Mouse (Mus musculus) ES-E14 (cell line): ENCODE results near the gene Parp1. TPM values are rescaled to one million over a fixed set of nuclear protein-coding genes. Genes with fewer than 3 reads are reported as not detected.

Experiments used
- DNase-seq: peaks from one replicate; pipeline ENCODE4 v3.0.0-alpha.2; 2013; ENCODE audit warnings: low read depth, low spot score
- H3K27ac ChIP-seq: 2 replicates; pipeline ENCODE4 v1.5.1; 2012; ENCODE audit warnings: low read depth, mild to moderate bottlenecking, low read length, moderate library complexity, mixed read lengths; ENCODE audit not compliant: poor library complexity, insufficient read depth, severe bottlenecking
- H3K36me3 ChIP-seq: 2 replicates; pipeline ENCODE4 v1.6.1; 2012; ENCODE audit warnings: mild to moderate bottlenecking, low read length, moderate library complexity, mixed read lengths; ENCODE audit not compliant: control insufficient read depth, poor library complexity, insufficient read depth, severe bottlenecking
- H3K4me1 ChIP-seq, 2 experiments: fragments of 150-350 bp in 1 of 2; sonication (generic) in 1 of 2; 2 replicates each; pipeline ENCODE4 v1.6.1; 2012; ENCODE audit warnings: low read length in 2 of 2, mild to moderate bottlenecking in 1 of 2, mixed read lengths in 1 of 2; ENCODE audit not compliant: control insufficient read depth in 2 of 2, insufficient read depth in 2 of 2, poor library complexity in 1 of 2
- H3K4me3 ChIP-seq, 2 experiments: fragments of 150-350 bp in 1 of 2; sonication (generic) in 1 of 2; 2 replicates each; pipeline ENCODE4 v1.5.1; 2012; ENCODE audit warnings: low read length in 2 of 2, low read depth in 1 of 2, mild to moderate bottlenecking in 1 of 2, mixed read lengths in 1 of 2; ENCODE audit not compliant: insufficient read depth in 1 of 2, poor library complexity in 1 of 2, severe bottlenecking in 1 of 2
- H3K9ac ChIP-seq: 2 replicates; pipeline ENCODE4 v1.6.1; 2012; ENCODE audit warnings: low read depth, mild to moderate bottlenecking, low read length, mixed read lengths; ENCODE audit not compliant: poor library complexity, insufficient read depth, severe bottlenecking
- H3K9me3 ChIP-seq: fragments of 150-350 bp; sonication (generic); 2 replicates; pipeline ENCODE4 v1.6.1; 2012; ENCODE audit warnings: low read depth, mild to moderate bottlenecking, low read length; ENCODE audit not compliant: control insufficient read depth, insufficient read depth
- CHD2 ChIP-seq: IDR thresholded peaks from 2 replicates; pipeline ENCODE4 v1.6.1; 2014; ENCODE audit warnings: mild to moderate bottlenecking, low read depth, low read length, inconsistent platforms
- HCFC1 ChIP-seq: IDR thresholded peaks from 2 replicates; pipeline ENCODE4 v1.6.1; 2012; ENCODE audit warnings: low read length, inconsistent platforms, borderline replicate concordance; ENCODE audit not compliant: insufficient read depth
- MAFK ChIP-seq: IDR thresholded peaks from 2 replicates; pipeline ENCODE4 v1.6.1; 2014; ENCODE audit warnings: mild to moderate bottlenecking, low read depth, low read length, inconsistent platforms; ENCODE audit not compliant: insufficient read depth
- ZC3H11A ChIP-seq: IDR thresholded peaks from 2 replicates; pipeline ENCODE4 v1.6.1; 2012; ENCODE audit warnings: low read depth, mild to moderate bottlenecking, inconsistent platforms, low read length, borderline replicate concordance
- ZNF384 ChIP-seq: IDR thresholded peaks from 2 replicates; pipeline ENCODE4 v1.6.1; 2012; ENCODE audit warnings: low read depth, low read length, inconsistent platforms
- in situ Hi-C, 2 experiments: fragments of 600-800 bp; cut with MboI; formaldehyde crosslinking; loops; one replicate each; pipeline ENCODE4 v1.15.1; 2025; ENCODE audit warnings: low sequenced_read_pairs in 2 of 2, inconsistent platforms in 1 of 2; ENCODE audit not compliant: unreplicated experiment in 2 of 2
- total RNA-seq: library from RNA; depleted of rRNA; stranded (reverse); fragments of 300-350 nt; gene quantifications from 2 replicates; pipeline ENCODE4 v1.2.3, GENCODE M21; 2012; rRNA removed

The Parp1 gene
- total RNA-seq, 1 experiment, result 271 TPM

DNA sequence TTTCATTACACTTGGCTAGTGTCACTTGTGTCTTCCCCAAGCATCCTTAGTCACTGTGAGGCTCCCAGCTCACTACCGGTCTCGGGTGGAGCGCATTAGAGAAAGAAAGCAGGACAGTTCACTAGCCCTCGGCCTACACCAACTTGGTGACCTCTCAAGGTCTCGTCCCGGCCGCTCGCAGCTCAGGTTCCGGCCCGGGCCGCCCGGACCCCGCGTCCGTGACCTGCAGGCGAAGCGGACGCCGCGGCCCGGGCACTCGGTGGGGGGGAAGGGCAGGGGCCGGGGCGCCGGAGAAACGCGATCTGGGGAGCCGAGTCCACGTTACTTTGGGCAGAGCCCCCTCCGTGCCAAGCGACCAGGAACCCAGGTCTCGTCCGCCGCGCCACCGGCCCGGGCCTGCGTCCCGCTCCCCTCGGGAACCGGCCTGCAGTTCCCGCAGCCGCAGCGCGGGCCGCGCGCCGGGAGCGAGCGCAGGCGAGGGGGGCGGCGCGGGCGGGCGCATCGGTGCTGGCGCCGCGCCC, 71.9 kb downstream of the Parp1 start:
- Histone ChIP-seq H3K4me1 (peaks cover 2 to 4% of the 10 kb centered on the region in 2 experiments; a peak in 1 of 4 replicates), H3K27ac (peak overlapping the region; percentile 75), H3K9ac (peak overlapping the region; percentile 99), H3K4me3 (peak overlapping the region; percentile 89 to 100), H3K36me3 (no peaks in the 10 kb centered on the region), H3K9me3 (no peaks in the 10 kb centered on the region)
- in situ Hi-C loops, result no loop called here
- peak; percentile 33 for DNase-seq
- TF ChIP-seq HCFC1 (no peak), ZC3H11A (no peak), MAFK (no peak), ZNF384 (no peak), CHD2 (no peak)

DNA sequence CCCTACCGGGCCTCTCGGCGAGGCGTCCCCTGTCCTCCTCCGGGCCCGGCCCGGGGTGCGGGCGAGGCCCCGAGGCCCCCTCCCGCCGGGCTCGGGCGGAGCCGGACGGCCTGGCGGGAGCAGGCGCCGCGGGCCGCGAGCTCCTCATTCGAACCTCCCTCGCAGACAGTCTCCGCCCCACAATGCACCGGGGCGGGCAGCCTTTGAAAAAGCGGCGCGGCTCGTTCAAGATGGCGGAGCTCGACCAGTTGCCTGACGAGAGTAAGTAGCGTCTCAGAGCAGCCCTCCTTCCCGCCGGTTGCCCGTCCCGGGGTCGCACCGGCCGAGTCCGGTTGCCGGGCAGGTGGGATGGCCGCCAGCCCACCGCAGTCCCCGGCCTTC, 72.4 kb downstream of the Parp1 start, which contains the start of gene Lin9:
Gene Lin9 (plus strand): TSS at position 14 of the 381 bp plus-strand sequence.
- in situ Hi-C loops, result no loop called here
- H3K9me3 ChIP-seq, result no peaks in the 10 kb centered on the region
- peaks cover 2 to 4% of the 10 kb centered on the region in 2 experiments; a peak in 1 of 4 replicates for H3K4me1 ChIP-seq
- peak within 1 kb of the TSS; percentile 89 to 100 for H3K4me3 ChIP-seq
- no peaks in the 10 kb centered on the region for H3K36me3 ChIP-seq
- no peak for TF ChIP-seq ZC3H11A
- TF ChIP-seq HCFC1, result peak; percentile 66; the same call in 1 of the 2 replicates
- H3K27ac ChIP-seq, result peak within 1 kb of the TSS; percentile 91
- DNase-seq, result peak; percentile 86
- peak within 1 kb of the TSS; percentile 99 for H3K9ac ChIP-seq

DNA sequence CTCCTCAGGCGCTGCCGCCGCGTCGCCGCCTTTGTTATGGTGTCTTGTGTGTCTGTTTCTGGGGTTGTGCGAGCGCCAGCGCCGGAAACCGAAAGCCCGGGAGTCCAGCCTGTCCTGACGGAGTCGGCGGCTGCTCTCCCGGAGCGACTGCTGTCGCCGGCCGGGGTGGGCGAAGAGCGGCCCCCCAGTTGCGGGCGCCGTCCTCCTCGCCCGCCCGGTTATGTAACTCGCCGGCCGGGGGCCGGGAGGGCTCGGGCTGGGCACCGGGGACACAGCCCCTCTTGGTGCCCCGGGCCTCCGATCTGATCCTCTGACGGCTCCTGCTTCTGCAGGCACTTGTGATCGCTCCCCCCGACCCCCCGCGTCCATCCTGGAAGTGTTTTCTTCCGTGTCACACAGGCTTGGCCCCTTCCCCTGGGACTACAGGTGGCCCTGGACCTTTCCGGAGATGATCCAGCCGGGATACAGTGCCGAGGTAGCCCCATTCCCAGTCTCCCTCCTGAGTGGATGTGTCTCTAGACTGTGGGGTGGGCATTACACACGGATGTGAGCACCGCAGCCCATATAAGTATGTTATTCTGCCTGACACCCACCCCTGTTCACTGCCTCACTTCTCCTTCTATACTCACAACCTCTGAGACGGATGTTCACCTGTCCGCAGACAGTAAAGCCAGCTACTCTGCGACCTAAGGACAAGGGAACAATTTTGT, 72.9 kb downstream of the Parp1 start:
- peak; percentile 9 for DNase-seq
- Histone ChIP-seq H3K9me3 (no peaks in the 10 kb centered on the region), H3K4me3 (peak overlapping the region; percentile 89 to 100), H3K9ac (peak overlapping the region; percentile 99), H3K27ac (peak overlapping the region; percentile 91), H3K36me3 (no peaks in the 10 kb centered on the region), H3K4me1 (peaks cover 2 to 4% of the 10 kb centered on the region in 2 experiments; a peak in 1 of 4 replicates)
- in situ Hi-C loops, result no loop called here
- TF ChIP-seq CHD2 (no peak), ZC3H11A (no peak), ZNF384 (no peak), HCFC1 (no peak), MAFK (no peak)

DNA sequence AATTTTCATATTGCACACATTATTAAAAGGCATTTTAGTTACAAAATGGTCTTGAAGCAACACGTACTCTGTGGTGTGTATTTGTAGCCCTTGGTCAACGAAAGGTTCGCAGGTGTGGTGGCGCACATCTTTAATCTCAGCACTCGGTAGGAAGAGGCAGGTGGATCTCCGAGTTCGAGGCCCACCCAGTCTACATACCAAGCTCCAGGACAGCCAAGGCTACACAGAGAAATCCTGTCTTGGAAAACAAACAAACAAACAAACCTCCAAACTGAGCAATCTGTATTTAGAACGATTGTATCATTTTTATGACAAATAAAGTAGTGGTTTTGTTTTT, 73.5 kb downstream of the Parp1 start:
- no peak overlapping the region for H3K27ac ChIP-seq
- no peaks in the 10 kb centered on the region for H3K36me3 ChIP-seq
- in situ Hi-C loops, result no loop called here

More for the DNA sequence above, 73.5 kb downstream of the Parp1 start:
- Histone ChIP-seq H3K4me3 (peak overlapping the region; percentile 89 to 100), H3K4me1 (peaks cover 2 to 4% of the 10 kb centered on the region in 2 experiments; a peak in 1 of 4 replicates), H3K9ac (no peak overlapping the region), H3K9me3 (no peaks in the 10 kb centered on the region)
- DNase-seq, result no peak
- TF ChIP-seq CHD2 (no peak), HCFC1 (no peak), ZNF384 (no peak), ZC3H11A (no peak), MAFK (no peak)

Other genes starting within 250 kb of the Parp1 start
- 2.8 and 3.3 TPM in 2 replicates for gene Itpkb, start 238.4 kb upstream of the Parp1 start, total RNA-seq
- 0.18 TPM in 1 of 2 replicates, not detected in the other for gene Stum, start 85.4 kb upstream of the Parp1 start, total RNA-seq
- gene Lin9, start 72.2 kb downstream of the Parp1 start, total RNA-seq, result 14.3 and 15.9 TPM in 2 replicates
- gene Mixl1, start 128.1 kb downstream of the Parp1 start, total RNA-seq, result 0.18 and 0.21 TPM in 2 replicates
- gene Acbd3, start 157.1 kb downstream of the Parp1 start, total RNA-seq, result 13.3 and 20.4 TPM in 2 replicates
- gene H3f3a, start 245.0 kb downstream of the Parp1 start, total RNA-seq, result 503 and 657 TPM in 2 replicates